Mouse (Mus musculus) myocyte (in vitro differentiated cells): ENCODE data around the gene Olfr1373. TPM values are rescaled to one million over a fixed set of nuclear protein-coding genes. Genes with fewer than 3 reads are reported as not detected.
"Not testable (repeated sequence)": the region's sequence is repeated elsewhere in the genome, so short reads cannot be mapped to it uniquely, and the experiment has no call there.

Experiments
- H3K27me3 ChIP-seq: one replicate; pipeline ENCODE4 v1.6.1; 2011; ENCODE audit not compliant: control insufficient read depth, insufficient read depth, insufficient read length
- H3K36me3 ChIP-seq: one replicate; pipeline ENCODE4 v1.6.1; 2011; ENCODE audit not compliant: control insufficient read depth, insufficient read depth
- H3K4me2 ChIP-seq: one replicate; pipeline ENCODE4 v1.6.1; 2011; ENCODE audit warnings: low read depth, control low read depth
- H3K4me3 ChIP-seq: one replicate; pipeline ENCODE4 v1.5.1; 2011; ENCODE audit warnings: mild to moderate bottlenecking, control low read depth, moderate library complexity
- H3K79me2 ChIP-seq: one replicate; pipeline ENCODE4 v1.6.1; 2011; ENCODE audit not compliant: control insufficient read depth, insufficient read depth
- H3ac ChIP-seq: one replicate; pipeline ENCODE4 v1.6.1; 2011; ENCODE audit not compliant: control insufficient read depth, insufficient read length
- CEBPB ChIP-seq: IDR thresholded peaks from 2 replicates; pipeline ENCODE4 v1.6.1; 2011; ENCODE audit warnings: mild to moderate bottlenecking, moderate library complexity; ENCODE audit not compliant: poor library complexity, insufficient read depth, severe bottlenecking
- E2F4 ChIP-seq: IDR thresholded peaks from one replicate; pipeline ENCODE4 v1.6.1; 2011; ENCODE audit warnings: mild to moderate bottlenecking, control low read depth, moderate library complexity; ENCODE audit not compliant: insufficient read depth
- MAX ChIP-seq: IDR thresholded peaks from one replicate; pipeline ENCODE4 v1.6.1; 2011; ENCODE audit warnings: low read depth, mild to moderate bottlenecking, control low read depth
- MYOD1 ChIP-seq, 3 experiments: IDR thresholded peaks; one replicate each; pipeline ENCODE4 v1.6.1; 2011; ENCODE audit warnings: control low read depth in 2 of 3, low read depth in 2 of 3, mild to moderate bottlenecking in 2 of 3, moderate library complexity in 1 of 3; ENCODE audit not compliant: insufficient read length in 2 of 3, control insufficient read depth in 1 of 3
- MYOG ChIP-seq, 3 experiments: IDR thresholded peaks; one replicate each; pipeline ENCODE4 v1.6.1; 2011; ENCODE audit warnings: control low read depth in 2 of 3, low read depth in 2 of 3, mild to moderate bottlenecking in 2 of 3; ENCODE audit not compliant: insufficient read length in 2 of 3, control insufficient read depth in 1 of 3, insufficient read depth in 1 of 3
- POLR2A ChIP-seq: IDR thresholded peaks from one replicate; pipeline ENCODE4 v1.6.1; 2011; ENCODE audit warnings: low read depth, mild to moderate bottlenecking, control low read depth, moderate library complexity; ENCODE audit not compliant: insufficient read length
- POLR2AphosphoS2 ChIP-seq: IDR thresholded peaks from one replicate; pipeline ENCODE4 v1.6.1; 2011; ENCODE audit warnings: low read depth, control low read depth; ENCODE audit not compliant: insufficient read length
- REST ChIP-seq: IDR thresholded peaks from one replicate; pipeline ENCODE4 v1.6.1; 2011; ENCODE audit warnings: mild to moderate bottlenecking, control low read depth, moderate library complexity; ENCODE audit not compliant: insufficient read depth, insufficient read length
- SRF ChIP-seq: IDR thresholded peaks from one replicate; pipeline ENCODE4 v1.6.1; 2011; ENCODE audit warnings: low read depth; ENCODE audit not compliant: control insufficient read depth, insufficient read length
- TCF12 ChIP-seq: IDR thresholded peaks from one replicate; pipeline ENCODE4 v1.6.1; 2011; ENCODE audit warnings: mild to moderate bottlenecking, control low read depth; ENCODE audit not compliant: poor library complexity, insufficient read depth, severe bottlenecking
- TCF3 ChIP-seq: IDR thresholded peaks from one replicate; pipeline ENCODE4 v1.6.1; 2011; ENCODE audit warnings: low read depth, control low read depth; ENCODE audit not compliant: insufficient read length
- USF1 ChIP-seq: IDR thresholded peaks from one replicate; pipeline ENCODE4 v1.6.1; 2011; ENCODE audit warnings: low read depth, mild to moderate bottlenecking, control low read depth, moderate library complexity
- polyA plus RNA-seq: library from polyadenylated mRNA; unstranded; fragments of >200 nt; fragmentation: generic; extraction: Trizol; gene quantifications from one replicate; pipeline ENCODE4 v1.2.1, GENCODE M21; 2012; ENCODE audit warnings: missing spikeins

Olfr1373 gene
- not detected for polyA plus RNA-seq

DNA sequence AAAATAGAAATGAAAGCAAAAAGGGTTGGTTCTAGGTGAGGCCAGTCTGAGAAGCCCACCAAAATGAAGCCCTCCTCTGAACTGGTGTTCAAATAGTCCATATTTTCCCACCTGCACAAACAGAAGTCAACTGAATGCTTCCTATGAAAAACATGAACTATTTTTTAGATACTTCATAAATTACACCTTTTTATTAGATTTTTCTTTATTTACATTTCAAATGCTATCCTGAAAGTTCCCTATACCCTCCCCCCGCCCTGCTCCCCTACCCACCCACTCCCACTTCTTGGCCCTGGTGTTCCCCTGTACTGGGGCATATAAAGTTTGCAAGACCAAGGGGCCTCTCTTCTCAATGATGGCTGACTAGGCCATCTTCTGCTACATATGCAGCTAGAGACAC lies at the start of gene Olfr1373:
Gene Olfr1373 (minus strand): TSS at position 101 of the 400 bp plus-strand sequence.
- H3ac ChIP-seq, H3K27me3 ChIP-seq, H3K36me3 ChIP-seq, H3K79me2 ChIP-seq, H3K4me3 ChIP-seq, H3K4me2 ChIP-seq: not testable (repeated sequence)

DNA sequence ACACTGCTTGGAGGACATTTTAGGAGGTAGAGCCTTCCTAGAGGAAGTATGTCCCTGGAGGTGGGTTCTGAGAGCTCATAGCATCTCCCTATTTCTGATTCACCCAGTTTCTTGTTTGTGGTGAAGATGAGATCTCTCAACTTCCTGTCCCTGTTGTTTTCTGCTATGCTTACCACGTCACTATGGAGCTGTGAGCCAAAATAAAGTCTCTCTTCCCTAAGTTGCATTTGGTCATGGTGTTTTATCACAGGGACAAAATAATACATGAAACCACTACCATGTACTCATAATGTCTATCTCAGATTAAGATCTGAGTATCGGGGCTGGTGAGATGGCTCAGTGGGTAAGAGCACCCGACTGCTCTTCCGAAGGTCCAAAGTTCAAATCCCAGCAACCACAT lies 35.3 kb upstream of the Olfr1373 start:
- not testable (repeated sequence) for H3ac ChIP-seq, H3K36me3 ChIP-seq, H3K79me2 ChIP-seq

DNA sequence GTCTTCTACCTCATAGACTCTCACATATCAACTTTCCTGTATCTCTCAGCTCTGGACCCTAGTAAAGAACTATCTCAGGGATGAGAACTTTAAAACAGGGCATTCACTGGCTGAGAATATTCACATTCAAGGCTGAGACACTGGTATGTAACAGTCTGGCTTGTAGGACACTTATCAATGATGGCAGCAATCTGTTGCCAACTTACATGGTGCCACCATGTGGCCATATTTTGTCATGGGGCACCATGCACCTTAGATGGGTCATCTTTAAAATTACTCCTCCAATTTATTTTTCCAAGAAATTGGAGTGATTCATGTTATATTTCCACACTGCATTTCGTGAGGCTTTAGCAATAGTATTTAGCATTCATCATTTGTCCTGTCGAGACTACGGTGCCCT lies 34.6 kb upstream of the Olfr1373 start:
- not testable (repeated sequence) for H3K36me3 ChIP-seq, H3K4me2 ChIP-seq, H3K27me3 ChIP-seq, H3K79me2 ChIP-seq, H3K4me3 ChIP-seq, H3ac ChIP-seq

More for the DNA sequence above, 35.3 kb upstream of the Olfr1373 start:
- H3K4me2 ChIP-seq, H3K27me3 ChIP-seq, H3K4me3 ChIP-seq: not testable (repeated sequence)

DNA sequence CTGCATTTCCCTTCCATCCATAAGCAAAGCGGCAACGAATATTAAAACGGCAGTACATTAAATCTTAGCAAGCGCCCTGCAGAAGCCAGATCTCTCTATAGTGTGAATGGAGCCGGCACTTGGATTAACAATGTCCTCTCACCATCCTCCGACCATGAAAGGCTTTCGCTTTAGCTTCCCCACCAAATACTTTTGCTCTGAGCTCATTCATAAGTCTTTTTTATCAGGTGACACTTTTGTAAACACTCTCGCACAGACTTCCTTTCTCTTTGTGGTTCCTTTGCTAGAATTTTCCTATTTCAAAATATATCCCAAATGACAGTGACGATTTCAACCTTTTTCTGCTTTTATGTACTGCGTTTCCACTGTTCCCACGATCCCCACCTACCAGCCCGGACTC lies 23.1 kb upstream of the Olfr1373 start:
- Histone ChIP-seq H3K79me2 (no peaks in the 10 kb centered on the region), H3K4me3 (peak overlapping the region; percentile 15), H3K36me3 (no peaks in the 10 kb centered on the region), H3ac (no peak overlapping the region), H3K27me3 (peaks cover 32% of the 10 kb centered on the region), H3K4me2 (peak overlapping the region; percentile 74)
- no peak for TF ChIP-seq SRF
- TF ChIP-seq MAX = no peak
- TF ChIP-seq CEBPB = no peak
- no peak for TF ChIP-seq MYOD1 (IDR thresholded peaks at IDR 0.05; ENCODE audit: control insufficient read depth in 1 of 3, insufficient read length in 2 of 3, low read depth in 2 of 3)
- no peak for TF ChIP-seq TCF3
- no peak for TF ChIP-seq MYOG (IDR thresholded peaks at IDR 0.05; ENCODE audit: control insufficient read depth in 1 of 3, insufficient read depth in 1 of 3, insufficient read length in 2 of 3, low read depth in 2 of 3)
- no peak for TF ChIP-seq POLR2AphosphoS2
- no peak for TF ChIP-seq REST
- no peak for TF ChIP-seq E2F4
- TF ChIP-seq USF1 = no peak
- no peak for TF ChIP-seq POLR2A
- TF ChIP-seq TCF12 = no peak

DNA sequence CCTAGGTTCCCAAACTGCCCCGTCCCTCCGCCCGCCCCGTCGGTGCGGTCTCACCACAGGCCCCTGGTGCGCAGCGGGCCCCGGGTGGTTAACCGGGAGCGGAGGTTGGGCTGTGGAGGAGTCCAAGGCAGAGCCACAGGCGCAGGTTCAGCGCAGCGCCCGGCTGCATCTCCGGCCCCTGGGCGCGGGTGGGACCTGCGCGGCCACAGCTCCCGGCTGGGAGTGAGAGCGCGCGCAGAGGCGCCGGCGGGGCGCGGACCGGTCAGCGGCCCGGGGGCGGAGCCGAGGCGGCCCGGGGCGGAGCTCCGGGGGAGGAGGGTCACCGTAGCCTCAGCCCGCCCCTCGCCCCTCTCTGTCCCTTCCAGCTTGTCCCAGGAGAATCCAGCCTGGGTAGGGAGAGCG lies 22.6 kb upstream of the Olfr1373 start:
- H3K27me3 ChIP-seq = peaks cover 32% of the 10 kb centered on the region
- H3K4me3 ChIP-seq = peak overlapping the region; percentile 15
- H3K4me2 ChIP-seq = peak overlapping the region; percentile 74
- H3ac ChIP-seq, H3K79me2 ChIP-seq, H3K36me3 ChIP-seq: not testable (repeated sequence)

DNA sequence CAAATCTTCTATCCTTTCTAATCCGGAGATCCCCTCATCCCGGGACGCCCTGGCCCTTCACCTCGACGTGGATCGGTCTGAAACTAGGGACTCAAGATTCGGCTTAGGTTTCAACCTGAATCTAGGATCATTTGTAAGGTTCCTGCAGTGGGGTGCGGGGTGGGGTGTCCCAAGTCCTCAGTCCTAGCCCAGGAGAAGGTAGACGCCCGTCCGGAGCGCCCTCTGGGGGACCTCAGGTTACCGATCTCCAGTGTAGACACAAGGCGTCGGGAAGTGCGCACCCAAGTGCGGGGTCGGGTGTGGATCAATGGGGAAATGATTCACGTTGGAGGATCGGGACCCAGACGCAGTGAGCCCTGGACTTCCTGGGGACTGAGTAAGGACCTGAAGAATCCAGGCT lies 21.8 kb upstream of the Olfr1373 start:
- no peak overlapping the region for H3K4me3 ChIP-seq
- no peak for TF ChIP-seq MYOG (IDR thresholded peaks at IDR 0.05; ENCODE audit: control insufficient read depth in 1 of 3, insufficient read depth in 1 of 3, insufficient read length in 2 of 3, low read depth in 2 of 3)
- no peak for TF ChIP-seq POLR2A
- no peak for TF ChIP-seq MYOD1 (IDR thresholded peaks at IDR 0.05; ENCODE audit: control insufficient read depth in 1 of 3, insufficient read length in 2 of 3, low read depth in 2 of 3)
- TF ChIP-seq CEBPB = no peak
- TF ChIP-seq POLR2AphosphoS2 = no peak
- no peak for TF ChIP-seq SRF
- H3K4me2 ChIP-seq = peak overlapping the region; percentile 74
- H3ac ChIP-seq = no peak overlapping the region
- H3K36me3 ChIP-seq = no peaks in the 10 kb centered on the region
- H3K79me2 ChIP-seq = no peaks in the 10 kb centered on the region
- H3K27me3 ChIP-seq = peaks cover 32% of the 10 kb centered on the region

DNA sequence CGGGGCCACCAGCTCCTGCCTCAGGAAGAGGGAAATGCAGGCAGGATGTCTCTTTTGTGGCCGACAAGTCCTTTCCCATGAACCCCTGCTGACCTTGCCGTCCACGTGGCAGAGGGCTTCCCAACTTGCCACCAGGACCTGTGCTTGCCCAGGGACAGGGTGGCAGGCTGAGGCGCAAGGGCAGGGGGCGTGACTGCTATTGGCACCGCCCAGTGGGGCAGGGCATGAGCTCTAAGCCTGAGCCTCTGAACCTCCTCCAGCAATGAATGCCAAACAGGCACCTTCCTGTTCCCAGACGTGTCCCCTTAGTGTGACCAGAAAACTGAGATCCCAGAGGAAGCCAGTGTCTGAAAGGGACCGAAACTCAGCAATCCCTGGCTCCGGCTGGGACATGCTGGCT lies 18.6 kb upstream of the Olfr1373 start:
- no peak overlapping the region for H3K4me3 ChIP-seq
- no peaks in the 10 kb centered on the region for H3K36me3 ChIP-seq
- H3K27me3 ChIP-seq = peaks cover 20% of the 10 kb centered on the region
- no peak overlapping the region for H3ac ChIP-seq
- TF ChIP-seq REST = no peak
- no peak for TF ChIP-seq MYOD1 (IDR thresholded peaks at IDR 0.05; ENCODE audit: control insufficient read depth in 1 of 3, insufficient read length in 2 of 3, low read depth in 2 of 3)
- no peak for TF ChIP-seq POLR2A
- TF ChIP-seq TCF3 = no peak
- TF ChIP-seq SRF = no peak
- H3K79me2 ChIP-seq = no peaks in the 10 kb centered on the region
- no peak overlapping the region for H3K4me2 ChIP-seq

DNA sequence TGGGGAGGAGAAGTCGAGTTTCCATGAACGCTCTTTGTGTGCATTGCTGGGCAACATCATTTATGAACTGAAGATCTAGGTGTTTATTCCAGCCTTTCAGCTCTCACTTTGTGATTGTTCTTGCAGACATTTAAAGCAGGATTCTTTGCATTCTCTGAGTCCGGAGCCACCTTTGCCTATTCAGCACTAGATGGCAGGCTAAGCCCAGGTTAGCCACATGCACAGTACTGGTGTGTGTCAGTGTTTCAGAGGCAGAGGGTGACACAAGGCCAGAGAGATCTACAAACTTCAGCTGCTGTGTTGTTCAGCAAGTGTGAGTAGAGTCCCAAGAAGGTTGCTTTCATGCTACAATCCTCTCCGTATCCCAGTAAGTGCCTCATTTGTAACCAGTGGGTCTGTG lies 1.7 kb downstream of the Olfr1373 start:
- H3K4me3 ChIP-seq, H3K79me2 ChIP-seq, H3K36me3 ChIP-seq, H3K27me3 ChIP-seq, H3ac ChIP-seq, H3K4me2 ChIP-seq: not testable (repeated sequence)
